Mouse (Mus musculus) ES-E14 (cell line): ENCODE results near the gene Olfr305. TPM values are rescaled to one million over a fixed set of nuclear protein-coding genes. Genes with fewer than 3 reads are reported as not detected.
A peak's percentile ranks its signal among the peaks of the same experiment; 100 is the strongest.
"Not testable (repeated sequence)": the region's sequence is repeated elsewhere in the genome, so short reads cannot be mapped to it uniquely, and the experiment has no call there.

Experiments
- DNase-seq: peaks from one replicate; pipeline ENCODE4 v3.0.0-alpha.2; 2013; ENCODE audit warnings: low read depth, low spot score
- H3K27ac ChIP-seq: 2 replicates; pipeline ENCODE4 v1.5.1; 2012; ENCODE audit warnings: low read depth, mild to moderate bottlenecking, low read length, moderate library complexity, mixed read lengths; ENCODE audit not compliant: poor library complexity, insufficient read depth, severe bottlenecking
- H3K36me3 ChIP-seq: 2 replicates; pipeline ENCODE4 v1.6.1; 2012; ENCODE audit warnings: mild to moderate bottlenecking, low read length, moderate library complexity, mixed read lengths; ENCODE audit not compliant: control insufficient read depth, poor library complexity, insufficient read depth, severe bottlenecking
- H3K4me1 ChIP-seq, 2 experiments: fragments of 150-350 bp in 1 of 2; sonication (generic) in 1 of 2; 2 replicates each; pipeline ENCODE4 v1.6.1; 2012; ENCODE audit warnings: low read length in 2 of 2, mild to moderate bottlenecking in 1 of 2, mixed read lengths in 1 of 2; ENCODE audit not compliant: control insufficient read depth in 2 of 2, insufficient read depth in 2 of 2, poor library complexity in 1 of 2
- H3K4me3 ChIP-seq, 2 experiments: fragments of 150-350 bp in 1 of 2; sonication (generic) in 1 of 2; 2 replicates each; pipeline ENCODE4 v1.5.1; 2012; ENCODE audit warnings: low read length in 2 of 2, low read depth in 1 of 2, mild to moderate bottlenecking in 1 of 2, mixed read lengths in 1 of 2; ENCODE audit not compliant: insufficient read depth in 1 of 2, poor library complexity in 1 of 2, severe bottlenecking in 1 of 2
- H3K9ac ChIP-seq: 2 replicates; pipeline ENCODE4 v1.6.1; 2012; ENCODE audit warnings: low read depth, mild to moderate bottlenecking, low read length, mixed read lengths; ENCODE audit not compliant: poor library complexity, insufficient read depth, severe bottlenecking
- H3K9me3 ChIP-seq: fragments of 150-350 bp; sonication (generic); 2 replicates; pipeline ENCODE4 v1.6.1; 2012; ENCODE audit warnings: low read depth, mild to moderate bottlenecking, low read length; ENCODE audit not compliant: control insufficient read depth, insufficient read depth
- CHD2 ChIP-seq: IDR thresholded peaks from 2 replicates; pipeline ENCODE4 v1.6.1; 2014; ENCODE audit warnings: mild to moderate bottlenecking, low read depth, low read length, inconsistent platforms
- HCFC1 ChIP-seq: IDR thresholded peaks from 2 replicates; pipeline ENCODE4 v1.6.1; 2012; ENCODE audit warnings: low read length, inconsistent platforms, borderline replicate concordance; ENCODE audit not compliant: insufficient read depth
- MAFK ChIP-seq: IDR thresholded peaks from 2 replicates; pipeline ENCODE4 v1.6.1; 2014; ENCODE audit warnings: mild to moderate bottlenecking, low read depth, low read length, inconsistent platforms; ENCODE audit not compliant: insufficient read depth
- ZC3H11A ChIP-seq: IDR thresholded peaks from 2 replicates; pipeline ENCODE4 v1.6.1; 2012; ENCODE audit warnings: low read depth, mild to moderate bottlenecking, inconsistent platforms, low read length, borderline replicate concordance
- ZNF384 ChIP-seq: IDR thresholded peaks from 2 replicates; pipeline ENCODE4 v1.6.1; 2012; ENCODE audit warnings: low read depth, low read length, inconsistent platforms
- in situ Hi-C, 2 experiments: fragments of 600-800 bp; cut with MboI; formaldehyde crosslinking; loops; one replicate each; pipeline ENCODE4 v1.15.1; 2025; ENCODE audit warnings: low sequenced_read_pairs in 2 of 2, inconsistent platforms in 1 of 2; ENCODE audit not compliant: unreplicated experiment in 2 of 2
- total RNA-seq: library from RNA; depleted of rRNA; stranded (reverse); fragments of 300-350 nt; gene quantifications from 2 replicates; pipeline ENCODE4 v1.2.3, GENCODE M21; 2012; rRNA removed

Gene Olfr305
- total RNA-seq = not detected in 2 replicates

GRCm38 (mm10) chr7:86366828-86367227, at the start of gene Olfr305:
Gene Olfr305 (minus strand): TSS chr7:86366928.
- Histone ChIP-seq H3K27ac (no peak within 1 kb of the TSS), H3K36me3 (no peaks in the 10 kb centered on the region), H3K9ac (no peak within 1 kb of the TSS), H3K9me3 (no peaks in the 10 kb centered on the region), H3K4me3 (no peak within 1 kb of the TSS), H3K4me1 (no peaks in the 10 kb centered on the region)
- in situ Hi-C loops = no loop called here
- DNase-seq = no peak
- TF ChIP-seq ZNF384 = no peak
- TF ChIP-seq ZC3H11A = no peak
- no peak for TF ChIP-seq HCFC1
- no peak for TF ChIP-seq CHD2
- TF ChIP-seq MAFK = no peak

DNA sequence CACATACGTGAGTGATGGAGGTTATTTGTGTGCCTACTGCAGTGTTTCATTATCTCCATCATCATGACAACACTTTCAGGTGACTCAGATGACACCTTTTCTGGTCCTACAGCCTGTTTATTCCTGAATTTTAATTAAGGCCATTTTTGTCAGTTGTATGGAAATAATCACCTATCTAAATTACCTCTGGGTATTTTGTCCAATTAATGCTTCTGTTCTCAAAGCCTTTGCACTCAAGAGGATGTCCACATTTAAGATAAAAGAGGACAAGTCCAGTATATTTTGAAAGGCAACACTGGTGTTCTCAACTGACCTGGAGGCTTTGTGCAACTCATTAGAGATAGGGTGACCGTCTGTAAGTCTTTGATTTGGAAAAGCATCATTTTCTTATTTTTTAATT, 36.8 kb upstream of the Olfr305 start, which contains the start of gene Olfr301:
Gene Olfr301, plus strand, starts transcription at position 301 of the 400 bp plus-strand sequence.
- H3K9me3 ChIP-seq = no peaks in the 10 kb centered on the region
- in situ Hi-C loops = no loop called here
- H3K9ac ChIP-seq = no peak within 1 kb of the TSS
- no peak within 1 kb of the TSS for H3K27ac ChIP-seq
- no peak for DNase-seq
- H3K36me3 ChIP-seq = no peaks in the 10 kb centered on the region
- H3K4me3 ChIP-seq = no peak within 1 kb of the TSS
- TF ChIP-seq ZC3H11A (no peak), ZNF384 (no peak), CHD2 (no peak), MAFK (no peak), HCFC1 (no peak)
- H3K4me1 ChIP-seq = no peaks in the 10 kb centered on the region

- TF ChIP-seq HCFC1 (no peak), CHD2 (no peak), ZC3H11A (no peak), ZNF384 (no peak), MAFK (no peak)
- Histone ChIP-seq H3K27ac (no peak within 1 kb of the TSS), H3K9ac (no peak within 1 kb of the TSS), H3K9me3 (no peaks in the 10 kb centered on the region), H3K36me3 (no peaks in the 10 kb centered on the region), H3K4me3 (no peak within 1 kb of the TSS), H3K4me1 (no peaks in the 10 kb centered on the region)
- in situ Hi-C loops = no loop called here
- DNase-seq = no peak
Measured at GRCm38 (mm10) chr7:86397689-86398088, 31.0 kb upstream of the Olfr305 start, which contains the start of gene Olfr303. Gene Olfr303 (minus strand): TSS chr7:86397789.

GRCm38 (mm10) chr7:86386558-86386957, 19.8 kb upstream of the Olfr305 start, which contains the start of gene Olfr304:
Gene Olfr304 (minus strand): TSS chr7:86386658.
- TF ChIP-seq ZC3H11A = no peak
- no peak for TF ChIP-seq MAFK
- no peak for TF ChIP-seq ZNF384
- TF ChIP-seq HCFC1 = no peak
- TF ChIP-seq CHD2 = no peak
- H3K9me3 ChIP-seq = no peaks in the 10 kb centered on the region
- H3K36me3 ChIP-seq = no peaks in the 10 kb centered on the region
- H3K4me3 ChIP-seq = no peak within 1 kb of the TSS
- H3K9ac ChIP-seq = no peak within 1 kb of the TSS
- no peaks in the 10 kb centered on the region for H3K4me1 ChIP-seq
- H3K27ac ChIP-seq = no peak within 1 kb of the TSS
- in situ Hi-C loops = no loop called here
- DNase-seq = no peak

DNA sequence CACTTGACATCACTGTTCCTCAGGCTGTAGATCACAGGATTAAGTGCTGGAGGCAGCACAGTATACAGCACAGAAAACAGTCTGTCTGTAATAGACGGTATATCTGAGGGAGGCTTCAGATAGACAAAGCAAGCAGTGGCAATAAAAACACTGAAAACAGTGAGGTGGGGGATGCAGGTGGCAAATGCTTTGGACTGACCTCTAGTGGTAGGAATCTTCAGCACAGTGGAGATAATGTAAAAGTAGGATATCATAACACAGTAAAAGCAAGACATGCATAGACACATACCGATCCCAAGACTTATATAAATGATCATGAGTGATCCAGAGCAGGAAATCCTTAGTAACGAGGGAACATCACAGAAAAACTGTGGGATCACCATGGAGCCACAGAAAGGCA, 19.0 kb upstream of the Olfr305 start:
- no peak overlapping the region for H3K4me3 ChIP-seq
- DNase-seq = peak; percentile 34
- no peak overlapping the region for H3K9ac ChIP-seq
- TF ChIP-seq ZC3H11A (peak; percentile 14; the same call in 1 of the 2 replicates), HCFC1 (no peak)
- in situ Hi-C loops = no loop called here
- H3K27ac ChIP-seq = no peak overlapping the region
- no peaks in the 10 kb centered on the region for H3K36me3 ChIP-seq
- no peaks in the 10 kb centered on the region for H3K9me3 ChIP-seq
- H3K4me1 ChIP-seq = no peaks in the 10 kb centered on the region

DNA sequence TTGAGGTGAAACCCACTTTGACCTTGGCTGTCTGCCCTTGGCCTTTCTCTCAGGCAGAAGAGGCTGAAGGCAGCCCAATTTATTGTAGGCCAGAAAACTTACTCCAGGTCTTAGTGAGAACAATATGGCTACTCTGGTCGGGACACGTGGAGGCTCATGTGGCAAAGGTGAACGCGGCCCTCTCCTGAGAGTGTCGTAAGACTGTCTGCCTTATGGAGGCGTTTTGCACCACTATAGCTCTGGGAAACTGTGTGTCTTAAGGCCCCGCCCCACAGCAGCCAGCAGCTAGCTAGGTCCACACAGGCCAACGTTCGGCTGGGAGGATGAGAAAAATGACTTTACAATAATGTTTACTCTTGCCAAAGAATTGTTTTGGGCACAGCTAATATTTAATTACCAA, 20.4 kb downstream of the Olfr305 start:
- H3K4me1 ChIP-seq, H3K9me3 ChIP-seq, H3K36me3 ChIP-seq, H3K4me3 ChIP-seq, in situ Hi-C loops, DNase-seq, H3K9ac ChIP-seq: not testable (repeated sequence)
- H3K27ac ChIP-seq = peak overlapping the region; percentile 56; the same call in 1 of the 2 replicates
